Mouse (Mus musculus) lung, postnatal 0 days (tissue): ENCODE measurements at regions not wholly inside any gene's neighbourhood (a gene's known extent, or its start where the extent isn't known, plus 50 kb on each side); places are given as distances from the start of the nearest gene placed in this dataset.

Experiments
- CTCF ChIP-seq: IDR thresholded peaks from 2 replicates; pipeline ENCODE4 v1.5.1; 2016; ENCODE audit warnings: antibody characterized with exemption, mild to moderate bottlenecking
- EP300 ChIP-seq: IDR thresholded peaks from 2 replicates; pipeline ENCODE4 v1.6.1; 2016; ENCODE audit warnings: antibody characterized with exemption, mild to moderate bottlenecking, control low read depth

- TF ChIP-seq CTCF (no peak), EP300 (no peak)
Observed at GRCm38 (mm10) chr16:12726043-12726442, 383.4 kb upstream of the Ercc4 start.
